41 mouse cellular contexts compared by ENCODE assay signal in genomic region chr9:13505024-13505423, GRCm38 (mm10). TPM values are rescaled to one million over a fixed set of nuclear protein-coding genes. Genes with fewer than 3 reads are reported as not detected.
"Had no signal": no experiment of that assay in that cellular context is flagged by ENCODE, and none has a peak within 500 bp of the region (broad histone marks: within the 10 kb centered on the region; RNA-seq: fewer than 3 reads in every experiment).

No protein-coding gene starts in this region.

- H3K27ac ChIP-seq: heart, adult 2 months; hindbrain, embryonic 13.5 days; hindbrain, embryonic 15.5 days; hindbrain, postnatal 0 days; kidney, embryonic 15.5 days; kidney, postnatal 0 days; left cerebral cortex, adult 2 months; limb, embryonic 13.5 days; limb, embryonic 15.5 days; liver, embryonic 12.5 days; liver, embryonic 14.5 days had no signal

- H3K4me3 ChIP-seq: heart, adult 2 months; heart, embryonic 12.5 days; hindbrain, embryonic 13.5 days; hindbrain, embryonic 15.5 days; kidney, embryonic 15.5 days; left cerebral cortex, adult 2 months; limb, embryonic 13.5 days; limb, embryonic 15.5 days; liver, embryonic 12.5 days had no signal

- H3K9me3 ChIP-seq: heart, embryonic 12.5 days; hindbrain, embryonic 13.5 days; hindbrain, embryonic 15.5 days; kidney, embryonic 15.5 days; limb, embryonic 13.5 days; limb, embryonic 15.5 days; liver, embryonic 12.5 days had no signal

- DNase-seq: forebrain, postnatal 0 days; gastrocnemius, postnatal 14 days; gastrocnemius, postnatal 36 days; heart, adult 2 months; heart, postnatal 10 days; heart, postnatal 36 days; kidney, adult 11 months; kidney, adult 2 months; kidney, adult 9 months; kidney, postnatal 14 days; kidney, postnatal 36 days; layer of hippocampus, adult 9-11 months; layer of hippocampus, postnatal 36 days; left cerebral cortex, postnatal 4 days had no signal

- H3K4me1 ChIP-seq: hindbrain, embryonic 13.5 days; hindbrain, embryonic 15.5 days; limb, embryonic 15.5 days had no signal

- H3K36me3 ChIP-seq: hindbrain, embryonic 13.5 days; hindbrain, embryonic 15.5 days; kidney, embryonic 15.5 days; limb, embryonic 13.5 days; limb, embryonic 15.5 days; liver, embryonic 12.5 days had no signal

- H3K27me3 ChIP-seq: heart, embryonic 12.5 days; hindbrain, embryonic 13.5 days; hindbrain, embryonic 15.5 days; kidney, embryonic 15.5 days; limb, embryonic 13.5 days; limb, embryonic 15.5 days; liver, embryonic 12.5 days had no signal

- ATAC-seq: forebrain, postnatal 0 days; hindbrain, postnatal 0 days; intestine, embryonic 16.5 days; liver, embryonic 12.5 days had no signal

RNA-seq across cellular contexts. Expression of gene Gm17571, which starts 58.5 kb away (rescaled TPM):
- total RNA-seq: forebrain, postnatal 0 days; gastrocnemius, adult 18-20 months; gastrocnemius, adult 8-10 months; gastrocnemius, postnatal 14 days; gastrocnemius, postnatal 36 days; heart, adult 2 months; heart, postnatal 10 days; heart, postnatal 36 days; hematopoietic stem cell, adult 5-6 weeks; hindbrain, postnatal 0 days; layer of hippocampus, adult 18-20 months; layer of hippocampus, adult 8-10 months; layer of hippocampus, postnatal 14 days; layer of hippocampus, postnatal 36 days; left cerebral cortex, adult 2 months; left cerebral cortex, postnatal 25 days; left cerebral cortex, postnatal 4 days; liver, adult 2 months had no signal
- polyA plus RNA-seq: forebrain, postnatal 0 days; gonadal fat pad, adult 2 months; heart, adult 2 months; heart, embryonic 12.5 days; heart, embryonic 14.5 days; heart, embryonic 16.5 days; hindbrain, embryonic 11.5 days; hindbrain, embryonic 13.5 days; hindbrain, embryonic 15.5 days; hindbrain, postnatal 0 days; intestine, embryonic 14.5 days; intestine, embryonic 16.5 days; kidney, adult 2 months; kidney, embryonic 15.5 days; kidney, postnatal 0 days; large intestine, adult 2 months; limb, embryonic 11.5 days; limb, embryonic 13.5 days; limb, embryonic 15.5 days; liver, adult 2 months; liver, embryonic 12.5 days; liver, embryonic 14.5 days had no signal
